Mouse (Mus musculus) thymus, postnatal 25 days (tissue): ENCODE data around the gene Sema5a.

ENCODE experiments used
- DNase-seq: peaks from one replicate; pipeline ENCODE4 v3.0.0; 2022

Sema5a gene

GRCm38 (mm10) chr15:32471480-32472050 lies 227.0 kb downstream of the Sema5a start:
- no peak for DNase-seq

DNA sequence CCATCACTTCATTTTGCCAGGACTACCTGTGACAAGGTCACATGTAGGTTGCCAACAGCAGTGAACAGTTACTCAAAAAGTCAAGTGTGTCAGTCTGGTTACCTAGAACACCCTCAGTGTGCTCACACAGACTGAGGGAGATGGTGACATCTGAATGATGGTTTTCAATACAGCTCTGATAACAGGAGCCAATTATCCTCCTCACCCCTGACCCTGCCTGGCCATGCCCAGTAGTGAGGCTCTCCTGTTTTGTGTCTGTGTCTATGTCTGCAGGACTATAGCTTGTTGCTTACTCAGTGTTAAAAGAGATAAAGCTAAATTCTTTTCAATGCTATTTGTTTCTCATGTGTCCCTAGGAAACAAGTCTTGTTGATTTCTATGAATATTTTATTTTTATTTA lies 236.1 kb downstream of the Sema5a start:
- no peak for DNase-seq

DNA sequence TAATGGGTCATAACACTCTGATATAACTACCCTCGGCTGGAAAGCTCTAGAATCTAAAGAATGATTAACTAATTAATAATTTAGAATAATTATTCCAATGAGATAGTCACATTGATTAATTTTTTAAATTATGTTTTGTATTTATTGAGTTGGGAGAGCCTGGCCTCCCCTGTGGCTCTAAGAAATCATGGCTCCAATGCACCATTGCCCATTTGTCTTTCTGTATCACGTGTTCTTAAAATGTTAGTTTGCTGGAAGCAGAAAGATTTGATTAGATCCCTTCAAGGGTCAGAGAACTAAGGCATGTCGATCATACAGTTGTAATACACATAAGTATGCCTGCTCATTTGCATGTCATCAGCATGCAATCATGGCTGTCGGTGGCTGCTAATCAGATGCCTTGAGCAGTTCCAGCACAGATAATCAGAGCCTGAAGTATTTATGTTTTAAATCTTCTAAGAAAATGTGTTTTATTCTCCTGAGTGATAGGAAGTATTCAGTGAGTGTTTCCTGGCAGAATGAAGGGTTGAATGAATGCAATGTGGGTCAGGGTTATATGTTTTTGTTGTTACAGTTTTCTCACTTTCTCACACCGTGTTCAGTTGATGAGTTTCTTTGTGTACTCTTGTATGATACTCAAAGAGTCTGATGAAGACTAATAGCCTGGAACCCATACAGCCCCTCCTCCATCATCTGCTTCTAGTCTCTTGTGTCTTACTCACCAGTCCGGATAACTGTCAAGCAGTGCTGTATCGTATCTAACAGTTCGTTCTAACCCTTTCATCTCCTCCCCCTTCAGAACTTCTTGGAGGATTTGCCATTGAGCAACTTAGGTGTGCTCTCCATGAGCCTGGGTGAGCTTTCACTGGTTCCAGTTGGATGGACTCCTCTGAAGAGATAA lies 240.7 kb downstream of the Sema5a start:
- DNase-seq: no peak

DNA sequence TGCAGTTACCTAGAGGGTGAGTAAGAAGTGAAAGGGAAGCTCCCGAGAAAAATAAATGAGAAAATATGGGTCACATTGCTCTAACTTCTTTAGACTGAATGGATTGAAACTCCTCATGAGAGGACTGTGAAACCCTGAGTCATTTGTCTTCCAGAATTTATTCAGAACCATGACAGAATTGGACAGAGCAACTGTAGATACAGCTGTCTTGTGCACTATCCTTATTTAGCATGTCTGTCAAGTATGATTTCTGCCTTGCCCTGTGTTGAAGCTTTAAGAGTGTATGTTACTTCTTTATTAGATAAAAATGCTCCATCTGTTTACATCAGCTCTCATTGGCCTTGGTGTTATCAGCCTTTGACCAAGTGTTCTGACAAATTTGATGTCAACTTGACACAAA lies 243.4 kb downstream of the Sema5a start:
- no peak for DNase-seq

DNA sequence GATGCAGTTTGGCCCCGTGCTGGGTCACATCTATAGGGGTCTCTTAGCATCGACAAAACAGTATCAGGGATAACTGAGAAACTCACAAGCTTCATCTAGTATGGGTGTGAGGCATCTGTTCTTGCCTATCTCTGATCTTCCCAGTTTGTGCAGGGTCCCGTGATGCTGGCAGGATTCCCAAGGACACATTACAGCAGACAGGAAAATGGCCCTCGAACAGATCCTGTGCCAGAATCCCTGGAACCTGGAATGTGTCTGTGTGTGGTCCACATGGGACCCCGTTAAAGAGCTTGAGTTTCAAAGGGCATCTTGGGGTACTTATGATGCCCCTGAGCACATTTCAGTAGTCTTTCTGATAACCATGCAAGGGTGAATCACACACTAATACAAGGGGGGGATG lies 249.6 kb downstream of the Sema5a start:
- DNase-seq: no peak

DNA sequence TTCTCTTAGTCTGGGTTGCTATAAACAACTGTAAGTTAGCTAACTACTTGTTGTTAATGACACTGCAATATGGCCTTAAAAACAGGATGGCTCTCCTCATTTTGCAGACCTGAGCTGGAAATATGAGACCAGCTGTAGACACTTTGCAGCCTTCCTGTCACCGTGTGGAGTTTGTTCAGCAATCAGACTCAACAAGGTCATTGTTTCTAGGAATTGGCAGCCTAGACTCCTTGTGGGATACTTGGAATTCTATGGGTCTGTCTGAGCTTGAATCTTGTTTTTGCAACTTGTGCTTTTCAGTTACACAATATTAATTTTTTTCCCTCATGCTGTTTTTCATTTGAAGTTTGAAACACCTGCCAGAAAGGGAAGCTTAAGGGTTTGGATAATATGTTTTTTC lies 250.3 kb downstream of the Sema5a start:
- no peak for DNase-seq

- DNase-seq: no peak
Measured at GRCm38 (mm10) chr15:32496880-32497279, 252.3 kb downstream of the Sema5a start.

DNA sequence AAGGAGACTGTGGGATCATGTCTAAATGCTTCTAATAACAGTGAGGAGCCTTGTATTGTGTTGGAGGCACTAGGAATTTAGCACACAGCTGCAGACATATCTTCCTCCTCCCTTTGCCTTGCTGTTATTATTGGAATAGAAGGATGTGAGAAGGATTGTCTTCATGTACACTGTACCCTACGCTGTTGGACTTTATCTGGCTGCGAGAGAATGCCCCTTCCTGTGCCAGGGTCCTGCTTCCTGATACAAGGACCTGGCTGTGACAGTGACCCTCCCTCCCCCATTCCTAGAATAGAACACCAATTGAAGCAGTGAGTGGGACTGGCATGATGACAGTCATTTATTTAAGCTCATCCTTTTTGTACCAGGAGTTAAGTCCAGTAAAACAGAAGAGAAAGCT lies 261.3 kb downstream of the Sema5a start:
- no peak for DNase-seq

GRCm38 (mm10) chr15:32508282-32508681 lies 263.7 kb downstream of the Sema5a start:
- DNase-seq: no peak

DNA sequence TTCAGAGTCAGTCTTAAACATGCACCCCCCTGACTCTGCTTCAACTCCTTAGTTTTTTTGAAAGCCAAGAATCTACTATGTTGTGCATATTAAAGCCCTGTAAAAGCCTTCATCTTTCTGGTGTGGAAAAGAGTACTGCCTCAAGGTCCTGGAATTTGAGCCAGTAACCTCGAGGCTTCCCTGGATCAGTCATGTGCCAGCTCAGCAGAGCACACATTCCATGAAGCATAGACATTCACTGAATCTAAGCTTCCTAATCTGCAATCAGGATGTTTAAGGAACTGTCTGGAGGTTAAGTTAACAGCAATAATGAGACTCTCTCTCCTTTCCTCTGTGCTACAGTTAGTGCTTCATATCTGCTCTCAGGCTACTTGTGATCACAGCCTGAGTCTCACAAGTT lies 270.3 kb downstream of the Sema5a start:
- no peak for DNase-seq

GRCm38 (mm10) chr15:32517954-32518353 lies 273.3 kb downstream of the Sema5a start:
- no peak for DNase-seq

GRCm38 (mm10) chr15:32532539-32532938 lies 287.9 kb downstream of the Sema5a start:
- DNase-seq: no peak

- DNase-seq: no peak
Measured at GRCm38 (mm10) chr15:32533541-32534080, 289.0 kb downstream of the Sema5a start.

DNA sequence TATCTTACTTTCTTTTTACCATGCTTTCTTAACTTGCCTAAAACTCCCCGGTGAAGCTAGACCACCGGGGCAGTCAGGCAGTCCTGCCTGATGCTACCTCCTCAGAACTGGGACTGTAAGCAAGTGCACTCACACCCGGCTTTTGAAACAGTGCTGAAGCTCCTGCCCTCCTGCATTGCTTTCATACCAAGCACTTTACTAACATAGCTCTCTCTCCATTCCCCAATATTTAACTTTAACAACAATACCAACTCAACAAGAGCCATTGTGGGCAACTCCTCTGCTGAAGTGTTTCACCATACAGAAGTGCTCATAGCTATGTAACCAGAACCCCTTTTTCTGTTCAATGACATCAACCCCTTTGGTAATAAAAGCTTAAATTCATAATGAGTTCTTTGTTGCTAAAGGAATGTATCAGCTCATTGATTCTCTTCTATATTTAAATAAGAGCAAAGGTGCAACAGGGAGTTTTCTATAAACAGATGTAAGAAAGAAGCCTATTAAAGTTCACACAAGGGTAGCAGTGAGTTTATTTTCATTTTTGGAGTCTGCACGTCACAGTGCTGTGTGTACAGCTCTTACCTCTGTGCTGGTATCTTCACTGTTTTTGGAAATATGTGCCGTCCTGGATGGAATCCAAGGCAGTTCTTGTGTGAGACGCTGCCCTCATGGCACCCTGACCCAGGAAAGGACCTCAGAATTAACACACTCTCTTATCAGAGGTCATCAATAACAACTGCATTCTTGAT lies 292.3 kb downstream of the Sema5a start:
- no peak for DNase-seq

- no peak for DNase-seq
Measured at GRCm38 (mm10) chr15:32537504-32537792, 292.8 kb downstream of the Sema5a start.

DNA sequence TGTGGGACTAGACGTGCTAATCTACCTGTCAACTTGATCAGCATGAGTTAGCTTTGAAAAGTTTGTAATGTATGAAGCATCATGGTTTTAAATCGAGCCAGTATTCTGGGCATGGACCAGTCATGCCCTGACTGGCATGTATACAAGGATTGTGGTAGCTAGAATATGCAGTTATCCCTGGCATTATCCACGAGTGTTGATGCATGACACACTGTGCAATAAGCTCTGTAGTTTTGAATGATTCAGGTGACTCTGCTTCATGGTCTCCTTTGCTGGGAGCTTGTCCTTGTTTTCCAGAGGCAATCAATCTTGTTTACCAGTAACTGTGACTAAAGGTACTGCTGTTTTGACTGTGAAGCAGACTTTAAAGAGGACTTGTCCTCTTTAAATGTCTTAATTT lies 293.5 kb downstream of the Sema5a start:
- no peak for DNase-seq

DNA sequence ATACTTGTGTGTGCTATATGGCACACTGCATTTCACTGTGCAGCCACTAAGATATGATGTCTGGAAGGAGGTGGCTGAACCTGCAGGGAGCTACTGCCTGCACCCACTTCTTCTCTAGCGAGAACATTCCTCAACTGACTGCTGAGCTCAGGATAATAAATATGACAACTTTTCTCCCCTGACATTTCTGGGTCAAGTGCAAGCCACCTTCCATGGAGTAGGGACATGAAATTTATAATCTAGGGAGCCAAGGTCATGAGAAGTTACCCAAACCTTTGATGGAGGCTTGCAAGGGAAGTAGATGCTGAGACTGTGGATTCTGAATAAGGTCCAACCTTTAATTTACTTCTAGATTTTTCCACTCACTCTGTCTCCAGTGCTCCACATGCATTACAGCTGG lies 298.1 kb downstream of the Sema5a start:
- DNase-seq: no peak

GRCm38 (mm10) chr15:32543181-32543580 lies 298.6 kb downstream of the Sema5a start:
- DNase-seq: no peak

DNA sequence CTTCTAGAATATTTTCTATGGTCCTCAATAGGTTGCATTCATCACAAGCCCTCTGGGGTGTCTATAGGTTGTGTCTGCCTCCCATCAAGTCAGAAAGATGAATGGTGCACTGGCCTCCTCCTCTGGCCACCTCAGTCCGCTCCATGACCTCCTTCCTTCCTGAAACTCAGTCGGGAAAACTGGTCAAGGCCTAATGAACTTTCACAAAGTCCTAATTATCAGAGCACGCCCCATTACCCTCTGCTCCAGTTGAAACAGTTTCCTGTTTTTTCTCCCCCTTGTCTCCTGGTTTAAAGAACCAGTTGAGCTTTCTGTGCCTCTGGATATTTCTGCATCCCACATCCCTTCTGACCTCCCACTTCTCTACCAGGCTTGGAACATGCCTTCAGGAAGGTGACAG lies 300.8 kb downstream of the Sema5a start:
- no peak for DNase-seq

DNA sequence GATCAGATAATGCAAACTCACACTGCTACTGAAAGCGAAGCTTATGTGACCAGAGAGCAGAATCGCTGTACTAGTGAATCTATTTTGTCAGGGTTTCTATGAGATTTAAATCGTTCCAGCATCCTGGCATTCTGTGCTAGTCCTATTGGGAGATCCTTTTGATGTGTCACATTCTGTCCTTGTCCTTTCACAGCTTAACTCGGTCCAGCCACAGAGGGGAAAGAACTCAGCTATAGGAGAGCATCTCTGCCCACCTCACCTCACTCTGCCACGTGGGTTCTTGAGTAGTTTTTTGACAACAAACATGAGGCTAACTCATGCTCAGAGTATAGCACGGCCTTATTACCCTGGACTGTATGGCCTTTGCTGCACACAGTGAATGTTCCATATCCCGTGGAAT lies 302.1 kb downstream of the Sema5a start:
- DNase-seq: no peak

DNA sequence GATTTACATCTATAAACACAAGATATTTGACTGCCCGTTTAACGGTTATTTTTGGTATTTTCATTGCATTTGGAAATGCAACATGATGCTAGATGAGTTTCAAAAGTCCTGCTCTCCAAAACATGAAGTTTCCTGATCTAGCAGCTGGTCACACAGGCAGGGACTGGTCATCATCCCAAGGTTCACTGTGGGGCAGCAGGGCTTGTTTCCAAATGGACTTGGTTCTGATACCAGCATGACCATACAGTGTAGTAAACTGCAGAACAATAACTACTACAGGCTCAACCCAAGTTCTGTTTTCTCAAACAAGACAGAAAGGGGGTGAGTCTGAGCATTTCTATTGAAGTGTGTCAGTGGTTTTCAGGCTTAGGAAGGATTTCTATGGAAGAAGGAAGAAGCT lies 314.3 kb downstream of the Sema5a start:
- no peak for DNase-seq

- DNase-seq: no peak
Measured at GRCm38 (mm10) chr15:32562600-32562999, 318.0 kb downstream of the Sema5a start.

DNA sequence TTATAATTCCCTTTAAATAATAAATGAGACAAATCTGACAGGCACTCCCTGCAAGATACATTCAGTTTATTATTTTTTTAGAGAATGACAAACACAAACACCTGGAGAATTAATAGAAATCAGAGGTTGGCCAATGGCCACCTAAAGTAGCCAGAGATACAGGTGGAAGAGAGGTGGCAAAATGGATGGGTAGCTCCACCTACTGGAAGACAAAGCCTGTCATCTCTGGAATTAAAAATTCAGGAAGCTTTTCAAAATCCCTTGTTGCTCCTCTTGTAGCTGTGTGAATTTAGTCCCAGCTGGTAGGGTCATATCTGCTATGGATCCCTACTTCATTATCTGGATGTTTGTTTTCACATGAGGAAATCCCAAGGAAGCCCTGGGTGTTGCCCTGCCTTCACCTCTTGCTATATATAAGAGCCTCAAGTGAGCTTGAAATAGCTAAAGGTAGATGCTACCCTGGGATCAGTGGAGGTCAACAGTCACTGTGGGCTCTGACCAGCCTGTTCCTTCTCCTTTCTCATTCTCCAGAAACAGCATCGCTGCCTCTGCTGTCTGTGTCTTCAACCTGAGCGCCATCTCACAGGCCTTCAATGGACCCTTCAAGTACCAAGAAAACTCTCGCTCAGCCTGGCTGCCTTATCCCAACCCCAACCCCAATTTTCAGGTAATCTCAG lies 323.7 kb downstream of the Sema5a start:
- DNase-seq: no peak
